Mouse (Mus musculus): ENCODE measurements around the gene Slco3a1.

DNA sequence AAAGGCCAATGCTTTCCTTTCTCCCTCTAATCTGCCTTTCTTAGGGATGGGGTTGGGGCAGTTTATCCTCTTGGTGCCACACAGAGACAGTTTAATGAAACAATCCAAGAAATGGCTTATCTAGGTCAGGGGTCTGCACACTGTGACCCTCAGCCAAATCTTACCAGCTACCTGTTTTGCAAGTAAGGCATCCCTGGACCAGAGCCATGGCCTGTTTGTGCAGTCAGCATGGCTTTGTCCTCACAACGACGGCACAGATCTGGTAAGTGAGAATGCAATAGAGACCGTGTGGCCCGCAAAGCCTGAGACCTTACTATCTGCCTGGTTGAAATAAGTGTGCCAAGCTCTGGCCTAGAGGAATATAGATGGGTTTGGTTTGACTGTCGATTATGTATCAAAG, 36.3 kb downstream of the Slco3a1 start:
- TF ChIP-seq CTCF (IDR thresholded peaks at IDR 0.05; ENCODE audit: low read depth, low read length), result no peak
- no peak for TF ChIP-seq POLR2A (IDR thresholded peaks at IDR 0.05; ENCODE audit: insufficient read depth, low read length)

Measured in ES-Bruce4 (cell line).